Mouse (Mus musculus) left cerebral cortex, adult 2 months (tissue): ENCODE data around the gene Flt3. TPM values are rescaled to one million over a fixed set of nuclear protein-coding genes. Genes with fewer than 3 reads are reported as not detected.

ENCODE experiments used
- DNase-seq, 2 experiments: peaks; one replicate each; pipeline ENCODE4 v3.0.0; 2021 to 2022; ENCODE audit warnings: low spot score in 2 of 2, mixed read lengths in 1 of 2; ENCODE audit errors: extremely low spot score in 1 of 2
- H3K27ac ChIP-seq: fragments of 200-600 bp; 2 replicates; pipeline ENCODE4 v1.8.1; 2022
- H3K4me3 ChIP-seq: fragments of 200-600 bp; 2 replicates; pipeline ENCODE4 v1.8.1; 2022
- CTCF ChIP-seq: fragments of 200-600 bp; IDR thresholded peaks from 2 replicates; pipeline ENCODE4 v1.8.1; 2022; ENCODE audit warnings: antibody characterized with exemption, mild to moderate bottlenecking, moderate library complexity
- intact Hi-C: fragments of 180-260 bp; cut with DNase I; formaldehyde crosslinking; loops from one replicate; pipeline ENCODE4 v1.15.1; 2025
- total RNA-seq, 2 experiments: library from RNA; stranded (reverse); gene quantifications; 2 replicates each; pipeline ENCODE4 v1.2.3; 2021

The Flt3 gene
- total RNA-seq, 2 experiments from 2014 or later, result 7.2 to 8.0 TPM

GRCm38 (mm10) chr5:147317991-147318390 lies 82.3 kb downstream of the Flt3 start:
- peak; percentile 19 for TF ChIP-seq CTCF
- no peak for DNase-seq
- intact Hi-C loops, result loop anchor here (2.0 kb wide), 4 partner anchors 403 to 643 kb away; no protein-coding TSS in a partner anchor
- H3K27ac ChIP-seq, result no peak overlapping the region
- H3K4me3 ChIP-seq, result no peak overlapping the region

- H3K27ac ChIP-seq, result no peak overlapping the region
- no peak for DNase-seq
- H3K4me3 ChIP-seq, result no peak overlapping the region
- no peak for TF ChIP-seq CTCF
- intact Hi-C loops, result no loop called here
Observed at GRCm38 (mm10) chr5:147317321-147317720, 83.0 kb downstream of the Flt3 start.

GRCm38 (mm10) chr5:147315432-147316075 lies 84.7 kb downstream of the Flt3 start:
- no peak overlapping the region for H3K27ac ChIP-seq
- no peak for TF ChIP-seq CTCF
- intact Hi-C loops, result no loop called here
- DNase-seq, result no peak
- no peak overlapping the region for H3K4me3 ChIP-seq

- Histone ChIP-seq H3K4me3 (no peak overlapping the region), H3K27ac (no peak overlapping the region)
- DNase-seq, result no peak
- no peak for TF ChIP-seq CTCF
- intact Hi-C loops, result no loop called here
Observed at GRCm38 (mm10) chr5:147314646-147315431, 85.5 kb downstream of the Flt3 start.

- TF ChIP-seq CTCF, result no peak
- intact Hi-C loops, result no loop called here
- DNase-seq, result no peak
Observed at GRCm38 (mm10) chr5:147312830-147313685, 87.2 kb downstream of the Flt3 start.

GRCm38 (mm10) chr5:147309786-147310185 lies 90.5 kb downstream of the Flt3 start:
- no peak for TF ChIP-seq CTCF
- no peak for DNase-seq
- intact Hi-C loops, result loop anchor here (10.0 kb wide), 1 partner anchor 415 kb away; the partner anchor contains the start of gene Flt1
- H3K4me3 ChIP-seq, result no peak overlapping the region
- no peak overlapping the region for H3K27ac ChIP-seq

More at GRCm38 (mm10) chr5:147312830-147313685, 87.2 kb downstream of the Flt3 start:
- Histone ChIP-seq H3K4me3 (no peak overlapping the region), H3K27ac (no peak overlapping the region)

GRCm38 (mm10) chr5:147308451-147308850 lies 91.8 kb downstream of the Flt3 start:
- Histone ChIP-seq H3K4me3 (no peak overlapping the region), H3K27ac (no peak overlapping the region)
- intact Hi-C loops, result loop anchor here (10.0 kb wide), 1 partner anchor 416 kb away; the partner anchor contains the start of gene Flt1
- TF ChIP-seq CTCF, result no peak
- DNase-seq, result no peak

GRCm38 (mm10) chr5:147307398-147307785 lies 92.9 kb downstream of the Flt3 start:
- intact Hi-C loops, result loop anchor here (10.0 kb wide), 1 partner anchor 417 kb away; the partner anchor contains the start of gene Flt1
- TF ChIP-seq CTCF, result no peak
- DNase-seq, result no peak
- H3K4me3 ChIP-seq, result no peak overlapping the region
- H3K27ac ChIP-seq, result no peak overlapping the region

GRCm38 (mm10) chr5:147306638-147307397 lies 93.5 kb downstream of the Flt3 start, which contains the start of gene Cdx2:
Gene Cdx2 (minus strand): TSS chr5:147307270.
- no peak within 1 kb of the TSS for H3K27ac ChIP-seq
- TF ChIP-seq CTCF, result no peak
- intact Hi-C loops, result loop anchor here (10.0 kb wide), 1 partner anchor 418 kb away; the partner anchor contains the start of gene Flt1
- no peak for DNase-seq
- H3K4me3 ChIP-seq, result no peak within 1 kb of the TSS

- no peak for TF ChIP-seq CTCF
- H3K4me3 ChIP-seq, result no peak overlapping the region
- intact Hi-C loops, result loop anchor here (10.0 kb wide), 1 partner anchor 419 kb away; the partner anchor contains the start of gene Flt1
- no peak overlapping the region for H3K27ac ChIP-seq
- DNase-seq, result no peak
Observed at GRCm38 (mm10) chr5:147305856-147306637, 94.2 kb downstream of the Flt3 start.
